Mouse (Mus musculus) effector memory CD4-positive, alpha-beta T cell, adult 5 months (primary cell): ENCODE data around the gene Txndc17. TPM values are rescaled to one million over a fixed set of nuclear protein-coding genes. Genes with fewer than 3 reads are reported as not detected.

Experiments
- polyA plus RNA-seq: library from polyadenylated mRNA; unstranded; fragments of 100-300 nt; shearing (Covaris generic); gene quantifications from one replicate; pipeline ENCODE4 v1.2.1, GENCODE M21; 2017

The Txndc17 gene
- 72.3 TPM for polyA plus RNA-seq

DNA sequence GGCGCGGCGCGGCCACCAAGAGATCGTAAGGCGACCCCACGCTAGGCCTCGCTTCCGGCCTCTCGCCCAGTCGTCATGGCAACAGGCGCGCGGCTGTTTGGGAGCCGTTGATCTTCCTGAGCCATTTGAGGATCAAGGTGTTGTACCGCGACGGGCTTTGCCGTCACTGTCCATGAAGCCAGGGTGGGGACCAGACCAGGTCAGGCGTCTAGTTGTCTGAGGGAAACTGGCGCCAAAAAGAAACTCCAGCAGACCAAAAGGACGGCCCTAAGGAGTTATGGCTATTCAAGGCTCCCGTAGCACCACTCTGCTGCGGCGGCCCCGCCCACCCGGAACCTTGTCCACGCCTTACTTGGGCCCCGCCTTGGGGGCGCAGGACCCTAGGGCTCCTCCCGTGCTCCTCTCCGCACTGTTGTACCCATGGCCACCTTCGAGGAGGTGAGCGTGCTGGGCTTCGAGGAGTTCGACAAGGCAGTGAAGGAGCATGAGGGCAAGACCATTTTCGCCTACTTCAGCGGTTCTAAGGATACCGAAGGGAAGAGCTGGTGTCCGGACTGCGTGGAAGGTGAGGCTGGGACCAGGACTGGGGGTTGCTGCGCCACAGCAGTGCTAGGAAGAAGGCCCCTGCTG is at the start of gene Txndc17, which contains the start of gene 4933427D14Rik:
TSS of gene Txndc17 (plus strand) at position 344 of the 630 bp plus-strand sequence.
TSS of gene 4933427D14Rik (minus strand) at position 256 of the 630 bp plus-strand sequence.

DNA sequence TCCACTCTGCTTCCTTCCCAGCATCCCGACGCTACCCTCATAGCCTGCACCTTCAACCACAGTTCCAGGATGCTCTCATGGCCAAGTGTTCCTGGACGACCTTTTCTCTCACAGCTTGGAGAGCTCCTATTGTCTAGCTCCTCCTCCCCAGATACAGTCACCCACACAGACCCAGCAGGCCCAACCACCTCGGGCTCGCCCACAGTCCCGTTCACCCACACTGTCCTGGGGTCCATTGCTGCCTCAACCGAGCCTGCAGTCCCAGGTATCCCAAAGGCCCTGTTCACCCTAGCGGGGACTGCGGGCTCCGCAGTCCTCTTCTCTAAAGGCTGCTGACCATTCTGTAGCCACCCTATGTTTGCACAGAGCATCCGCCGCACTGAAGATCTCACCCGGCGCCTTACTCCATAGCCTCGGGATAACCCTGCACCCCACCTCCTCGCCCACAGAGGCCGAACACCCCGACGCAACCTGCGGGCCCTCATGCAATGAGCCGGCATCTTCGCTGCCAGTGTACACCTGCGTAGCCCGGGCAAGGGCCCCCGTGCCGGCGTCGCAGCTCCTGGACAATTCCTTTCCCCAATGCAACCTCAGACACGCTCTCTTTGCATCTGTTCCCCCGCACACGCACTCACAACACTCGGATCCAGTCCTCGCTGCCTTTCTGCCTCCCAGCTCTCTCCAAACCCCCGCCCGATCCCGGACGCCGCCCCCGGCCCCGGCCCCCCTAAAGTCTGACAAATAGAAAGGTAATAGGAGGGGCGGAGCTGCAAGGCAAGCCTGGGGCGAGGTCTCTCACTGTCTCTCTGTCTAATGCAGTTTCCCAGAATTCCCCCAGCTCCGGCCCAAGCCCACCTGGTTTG is 775 bp upstream of the Txndc17 start, which contains the start of gene Gm43951:
TSS of gene Gm43951 (minus strand) at position 500 of the 863 bp plus-strand sequence.

DNA sequence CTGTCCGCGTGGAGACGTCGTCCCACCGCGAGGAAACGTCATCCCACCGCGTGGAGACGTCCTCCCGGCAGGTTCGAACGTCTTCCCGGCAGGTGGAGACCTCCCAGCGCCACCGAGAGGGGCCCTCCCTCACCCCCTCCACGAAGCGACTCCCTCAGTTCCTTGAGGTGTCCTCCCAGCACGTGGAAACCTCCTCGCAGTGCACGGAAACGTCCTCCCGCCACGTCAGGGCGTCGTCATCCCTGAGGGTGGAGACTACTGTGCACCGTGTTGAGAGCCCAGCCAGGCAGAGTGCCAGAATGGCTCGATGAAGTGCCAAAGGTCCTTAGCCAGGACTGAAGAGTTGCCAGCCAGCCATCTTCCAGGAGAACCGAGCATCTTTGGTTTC is 8.1 kb downstream of the Txndc17 start, which contains the start of gene Med31:
TSS of gene Med31 (minus strand) at position 183 of the 388 bp plus-strand sequence.

Other genes with a start within 250 kb of the Txndc17 start
- not detected for gene Aipl1, start 170.0 kb upstream of the Txndc17 start, polyA plus RNA-seq
- not detected for gene Pimreg, start 165.5 kb upstream of the Txndc17 start, polyA plus RNA-seq
- gene Pitpnm3, start 71.8 kb upstream of the Txndc17 start, polyA plus RNA-seq: not detected
- 0.12 TPM for gene Gm43951, start 707 bp upstream of the Txndc17 start, polyA plus RNA-seq
- gene 4933427D14Rik, start 88 bp upstream of the Txndc17 start, polyA plus RNA-seq: 13.3 TPM
- gene Med31, start 8.0 kb downstream of the Txndc17 start, polyA plus RNA-seq: 31.5 TPM
- gene Slc13a5, start 59.7 kb downstream of the Txndc17 start, polyA plus RNA-seq: not detected
- gene Xaf1, start 94.1 kb downstream of the Txndc17 start, polyA plus RNA-seq: 38.9 TPM
- gene Fbxo39, start 106.9 kb downstream of the Txndc17 start, polyA plus RNA-seq: 0.29 TPM
- gene Tekt1, start 154.9 kb downstream of the Txndc17 start, polyA plus RNA-seq: not detected
- gene Smtnl2, start 204.2 kb downstream of the Txndc17 start, polyA plus RNA-seq: not detected
- gene Ggt6, start 228.0 kb downstream of the Txndc17 start, polyA plus RNA-seq: not detected
- gene Mybbp1a, start 233.8 kb downstream of the Txndc17 start, polyA plus RNA-seq: 101 TPM